Mouse (Mus musculus): ENCODE measurements around the gene Trip10. TPM values are rescaled to one million over a fixed set of nuclear protein-coding genes. Genes with fewer than 3 reads are reported as not detected.
A peak's percentile ranks its signal among the peaks of the same experiment; 100 is the strongest.

Trip10 gene
- polyA plus RNA-seq, 1 experiment = 30.3 TPM

DNA sequence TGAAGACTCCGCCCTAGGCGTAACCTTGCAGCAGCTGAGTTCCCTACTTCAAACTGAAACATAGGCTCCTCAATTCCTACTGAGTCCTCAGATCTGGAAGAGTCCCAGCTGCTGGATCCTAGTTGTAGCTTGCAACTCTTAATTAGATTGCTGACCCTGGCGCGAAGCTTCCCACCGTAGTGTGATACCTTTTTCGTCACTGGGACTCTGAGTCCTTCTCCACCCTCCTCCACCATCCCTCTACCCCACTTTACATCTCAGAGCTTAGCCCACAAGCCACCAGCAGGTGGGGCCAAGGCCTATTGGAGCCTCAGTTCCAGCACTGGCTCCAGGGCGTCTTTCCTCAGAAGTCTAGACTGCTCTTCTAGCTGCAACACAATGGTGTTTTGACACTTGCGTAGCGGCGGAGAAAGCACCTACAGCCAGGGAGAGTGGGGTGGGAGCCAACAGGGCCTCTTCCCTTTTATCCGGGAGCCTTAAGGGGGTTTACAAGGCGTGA lies 1.0 kb upstream of the Trip10 start, which contains the start of gene Gpr108:
Gene Gpr108 (minus strand): TSS at position 246 of the 499 bp plus-strand sequence.
- H3K36me3 ChIP-seq (ENCODE audit: control insufficient read depth, insufficient read depth, low read length) = peaks cover 4% of the 10 kb centered on the region
- peak within 1 kb of the TSS; percentile 93 for H3K4me3 ChIP-seq (ENCODE audit: low read depth, low read length)
- WGBS = 1% methylated on average over 12 of the region's 12 CpGs
- H3K4me1 ChIP-seq (ENCODE audit: control insufficient read depth, insufficient read depth, insufficient read length, low read length) = peaks cover 16% of the 10 kb centered on the region
- TF ChIP-seq CTCF (IDR thresholded peaks at IDR 0.05; ENCODE audit: extremely low read depth, insufficient read length, insufficient replicate concordance, low read depth, low read length) (peak; percentile 84; the same call in 1 of the 2 replicates), POLR2A (IDR thresholded peaks at IDR 0.05; ENCODE audit: low read depth, low read length) (no peak)
- peak within 1 kb of the TSS; percentile 92 for H3K27ac ChIP-seq (ENCODE audit: insufficient read depth, low read depth, low read length)
- no peaks in the 10 kb centered on the region for H3K27me3 ChIP-seq (ENCODE audit: control insufficient read depth, insufficient read depth, low read length)

DNA sequence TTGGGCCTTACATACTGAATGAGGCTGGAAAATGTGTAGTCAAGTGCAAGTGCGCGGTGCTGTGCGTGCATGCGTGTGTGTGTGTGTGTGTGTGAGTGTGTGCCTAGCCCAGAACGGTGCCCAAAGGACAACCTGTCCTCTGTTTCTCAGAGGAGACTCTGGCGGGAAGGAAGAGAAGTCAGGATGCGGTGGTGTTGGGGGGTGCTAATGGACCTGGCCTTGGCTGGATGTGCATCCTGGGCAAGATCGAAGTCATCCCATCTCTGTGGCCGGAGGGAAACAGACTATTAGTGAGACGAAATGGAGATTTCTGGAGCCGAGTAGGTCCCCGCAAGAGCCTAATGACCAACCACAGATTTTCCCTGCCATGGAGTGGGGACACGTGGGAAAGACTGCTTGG lies 484 bp upstream of the Trip10 start:
- 7% methylated on average over 13 of the region's 13 CpGs for WGBS
- Histone ChIP-seq H3K36me3 (ENCODE audit: control insufficient read depth, insufficient read depth, low read length) (peaks cover 6% of the 10 kb centered on the region), H3K4me3 (ENCODE audit: low read depth, low read length) (peak overlapping the region; percentile 93)

DNA sequence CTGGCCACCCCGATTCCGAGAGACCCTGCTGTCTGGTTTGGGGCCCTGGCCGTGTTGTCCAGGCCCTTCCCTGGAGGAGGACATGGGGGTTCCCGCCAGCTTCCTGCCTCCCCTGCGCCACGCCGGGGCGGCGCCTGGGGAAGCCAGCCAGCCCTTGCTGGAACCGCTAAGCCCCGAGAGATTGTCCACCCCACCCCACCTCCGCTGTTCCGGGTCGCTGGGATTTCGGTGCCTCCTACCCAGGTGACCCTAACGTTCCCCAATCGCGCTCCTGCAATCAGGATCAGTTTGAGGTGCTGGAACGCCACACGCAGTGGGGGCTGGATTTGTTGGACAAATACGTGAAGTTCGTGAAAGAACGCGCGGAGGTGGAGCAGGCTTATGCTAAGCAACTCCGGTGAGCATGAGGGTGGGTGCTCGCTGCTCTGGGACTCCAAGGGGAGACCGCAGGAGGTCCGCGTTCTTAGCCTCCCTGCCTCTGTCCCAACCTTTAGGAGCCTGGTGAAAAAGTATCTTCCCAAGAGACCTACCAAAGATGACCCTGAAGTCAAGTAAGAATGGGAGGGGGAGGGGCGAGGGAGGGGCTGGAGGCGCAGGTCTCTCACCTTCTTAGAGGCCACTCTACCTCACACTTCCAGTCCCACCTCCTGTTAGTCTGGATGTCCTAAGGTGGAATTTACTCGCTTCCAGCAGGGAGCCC lies 1.4 kb downstream of the Trip10 start:
- Histone ChIP-seq H3K27me3 (ENCODE audit: control insufficient read depth, insufficient read depth, low read length) (no peaks in the 10 kb centered on the region), H3K4me3 (ENCODE audit: low read depth, low read length) (peak overlapping the region; percentile 93), H3K36me3 (ENCODE audit: control insufficient read depth, insufficient read depth, low read length) (peaks cover 21% of the 10 kb centered on the region), H3K4me1 (ENCODE audit: control insufficient read depth, insufficient read depth, insufficient read length, low read length) (peaks cover 16% of the 10 kb centered on the region), H3K27ac (ENCODE audit: insufficient read depth, low read depth, low read length) (peak overlapping the region; percentile 23)
- TF ChIP-seq CTCF (IDR thresholded peaks at IDR 0.05; ENCODE audit: extremely low read depth, insufficient read length, insufficient replicate concordance, low read depth, low read length) (no peak), POLR2A (IDR thresholded peaks at IDR 0.05; ENCODE audit: low read depth, low read length) (no peak)
- 9% methylated on average over 33 of the region's 33 CpGs for whole genome bisulfite sequencing

More for the DNA sequence above, 484 bp upstream of the Trip10 start:
- Histone ChIP-seq H3K4me1 (ENCODE audit: control insufficient read depth, insufficient read depth, insufficient read length, low read length) (peaks cover 16% of the 10 kb centered on the region), H3K27ac (ENCODE audit: insufficient read depth, low read depth, low read length) (peak overlapping the region; percentile 92), H3K27me3 (ENCODE audit: control insufficient read depth, insufficient read depth, low read length) (no peaks in the 10 kb centered on the region)
- TF ChIP-seq CTCF (IDR thresholded peaks at IDR 0.05; ENCODE audit: extremely low read depth, insufficient read length, insufficient replicate concordance, low read depth, low read length) (no peak), POLR2A (IDR thresholded peaks at IDR 0.05; ENCODE audit: low read depth, low read length) (no peak; the same call in 1 of the 2 replicates)

DNA sequence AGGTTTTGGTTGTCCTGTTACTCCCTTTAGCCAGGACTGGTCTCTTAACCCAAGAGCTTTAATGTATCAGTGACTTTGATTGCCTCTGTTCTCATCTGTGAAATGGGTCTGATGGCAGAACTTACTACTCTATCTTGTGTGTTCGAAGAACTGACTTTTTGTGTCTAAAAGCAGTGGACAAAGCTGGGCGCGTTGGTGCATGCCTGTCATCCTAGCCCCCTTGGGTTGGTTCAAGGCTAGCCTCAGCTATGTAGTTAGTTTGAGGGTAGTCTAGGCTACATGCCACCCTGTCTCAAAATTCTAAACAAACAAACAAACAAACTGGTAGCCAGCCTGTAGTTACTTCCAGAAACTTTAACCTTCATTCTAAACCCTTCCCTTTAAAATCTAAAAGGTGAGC lies 2.2 kb downstream of the Trip10 start:
- no peak overlapping the region for H3K4me3 ChIP-seq (ENCODE audit: low read depth, low read length)
- H3K36me3 ChIP-seq (ENCODE audit: control insufficient read depth, insufficient read depth, low read length) = peaks cover 26% of the 10 kb centered on the region
- TF ChIP-seq CTCF (IDR thresholded peaks at IDR 0.05; ENCODE audit: extremely low read depth, insufficient read length, insufficient replicate concordance, low read depth, low read length) (no peak), POLR2A (IDR thresholded peaks at IDR 0.05; ENCODE audit: low read depth, low read length) (no peak)
- WGBS = 98% methylated on average over 3 of the region's 3 CpGs
- peaks cover 14% of the 10 kb centered on the region for H3K4me1 ChIP-seq (ENCODE audit: control insufficient read depth, insufficient read depth, insufficient read length, low read length)
- no peaks in the 10 kb centered on the region for H3K27me3 ChIP-seq (ENCODE audit: control insufficient read depth, insufficient read depth, low read length)
- no peak overlapping the region for H3K27ac ChIP-seq (ENCODE audit: insufficient read depth, low read depth, low read length)

DNA sequence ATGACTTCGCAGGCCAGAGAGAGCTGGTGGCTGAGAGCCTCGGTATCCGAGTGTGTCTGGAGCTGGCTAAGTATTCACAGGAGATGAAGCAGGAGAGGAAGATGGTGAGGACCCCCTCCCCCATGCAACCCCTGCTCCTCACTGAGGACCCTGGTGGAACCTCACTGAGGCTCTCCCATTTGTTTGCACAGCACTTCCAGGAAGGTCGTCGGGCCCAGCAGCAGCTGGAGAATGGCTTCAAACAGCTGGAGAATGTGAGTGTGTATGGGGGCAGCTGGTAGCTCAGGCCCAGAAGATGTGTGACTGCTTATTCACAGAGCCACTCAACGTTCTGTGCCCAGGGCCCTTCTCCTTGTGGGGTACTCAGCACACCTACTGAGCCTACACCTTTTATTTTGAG lies 4.1 kb downstream of the Trip10 start:
- Histone ChIP-seq H3K4me1 (ENCODE audit: control insufficient read depth, insufficient read depth, insufficient read length, low read length) (peaks cover 10% of the 10 kb centered on the region), H3K27ac (ENCODE audit: insufficient read depth, low read depth, low read length) (no peak overlapping the region), H3K36me3 (ENCODE audit: control insufficient read depth, insufficient read depth, low read length) (peaks cover 41% of the 10 kb centered on the region), H3K27me3 (ENCODE audit: control insufficient read depth, insufficient read depth, low read length) (no peaks in the 10 kb centered on the region), H3K4me3 (ENCODE audit: low read depth, low read length) (no peak overlapping the region)
- TF ChIP-seq CTCF (IDR thresholded peaks at IDR 0.05; ENCODE audit: extremely low read depth, insufficient read length, insufficient replicate concordance, low read depth, low read length) = no peak
- TF ChIP-seq POLR2A (IDR thresholded peaks at IDR 0.05; ENCODE audit: low read depth, low read length) = no peak
- 72% methylated on average over 6 of the region's 6 CpGs for WGBS

DNA sequence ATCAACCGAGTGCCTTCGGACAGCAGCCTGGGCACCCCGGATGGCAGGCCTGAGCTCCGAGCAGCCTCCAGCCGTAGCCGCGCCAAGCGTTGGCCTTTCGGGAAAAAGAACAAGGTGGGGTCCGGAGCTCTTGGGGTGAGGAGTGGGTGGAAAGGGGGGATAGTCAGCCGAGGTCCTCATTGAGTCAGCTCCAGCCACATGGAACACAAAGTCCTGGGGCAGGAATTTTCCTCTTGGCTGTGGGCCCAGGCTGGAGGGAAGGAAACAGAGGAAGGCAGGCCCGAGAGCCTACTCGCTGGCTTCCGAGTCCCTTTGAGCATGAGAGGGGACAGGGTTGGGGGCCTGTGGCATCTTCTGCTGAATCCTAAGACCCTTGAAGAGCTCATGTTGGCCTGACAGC lies 6.1 kb downstream of the Trip10 start:
- 82% methylated on average over 14 of the region's 14 CpGs for WGBS
- no peaks in the 10 kb centered on the region for H3K27me3 ChIP-seq (ENCODE audit: control insufficient read depth, insufficient read depth, low read length)
- peaks cover 53% of the 10 kb centered on the region for H3K36me3 ChIP-seq (ENCODE audit: control insufficient read depth, insufficient read depth, low read length)
- H3K4me1 ChIP-seq (ENCODE audit: control insufficient read depth, insufficient read depth, insufficient read length, low read length) = peaks cover 4% of the 10 kb centered on the region
- no peak overlapping the region for H3K27ac ChIP-seq (ENCODE audit: insufficient read depth, low read depth, low read length)
- TF ChIP-seq CTCF (IDR thresholded peaks at IDR 0.05; ENCODE audit: extremely low read depth, insufficient read length, insufficient replicate concordance, low read depth, low read length) = no peak
- no peak for TF ChIP-seq POLR2A (IDR thresholded peaks at IDR 0.05; ENCODE audit: low read depth, low read length)
- H3K4me3 ChIP-seq (ENCODE audit: low read depth, low read length) = no peak overlapping the region

DNA sequence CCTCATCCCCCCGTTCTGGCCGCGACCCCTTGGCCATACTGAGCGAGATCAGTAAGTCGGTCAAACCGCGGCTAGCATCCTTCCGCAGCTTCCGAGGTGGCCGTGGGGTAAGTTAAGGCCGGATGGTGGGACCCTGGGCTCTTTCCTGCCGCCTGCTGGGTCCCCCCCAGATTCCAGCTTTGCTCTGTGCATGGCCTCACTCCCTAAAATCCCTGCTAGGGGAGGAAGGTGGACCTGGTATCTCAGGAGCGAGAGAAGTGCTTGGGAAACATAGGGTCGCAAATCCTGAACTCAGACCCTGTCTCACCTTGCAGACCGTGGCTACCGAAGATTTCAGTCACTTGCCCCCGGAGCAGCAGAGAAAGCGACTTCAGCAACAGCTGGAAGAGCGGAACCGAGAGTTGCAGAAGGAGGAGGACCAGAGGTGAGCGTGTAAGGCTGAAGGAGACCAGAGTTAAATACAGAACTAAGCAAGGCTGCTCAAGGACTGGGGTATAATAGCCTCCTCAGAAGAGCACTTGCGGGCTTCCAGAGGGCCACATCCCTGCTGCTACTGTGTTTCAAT lies 7.7 kb downstream of the Trip10 start:
- no peak for TF ChIP-seq POLR2A (IDR thresholded peaks at IDR 0.05; ENCODE audit: low read depth, low read length)
- TF ChIP-seq CTCF (IDR thresholded peaks at IDR 0.05; ENCODE audit: extremely low read depth, insufficient read length, insufficient replicate concordance, low read depth, low read length) = no peak
- no peaks in the 10 kb centered on the region for H3K27me3 ChIP-seq (ENCODE audit: control insufficient read depth, insufficient read depth, low read length)
- no peaks in the 10 kb centered on the region for H3K4me1 ChIP-seq (ENCODE audit: control insufficient read depth, insufficient read depth, insufficient read length, low read length)
- H3K36me3 ChIP-seq (ENCODE audit: control insufficient read depth, insufficient read depth, low read length) = peaks cover 66% of the 10 kb centered on the region
- no peak overlapping the region for H3K4me3 ChIP-seq (ENCODE audit: low read depth, low read length)
- no peak overlapping the region for H3K27ac ChIP-seq (ENCODE audit: insufficient read depth, low read depth, low read length)
- WGBS = 96% methylated on average over 22 of the region's 22 CpGs

Measured in small intestine, adult 2 months (tissue).